Comparison of ENCODE assay signal across 10 mouse cellular contexts in genomic region chr7:28936787-28937186, GRCm38 (mm10). TPM values are rescaled to one million over a fixed set of nuclear protein-coding genes. Genes with fewer than 3 reads are reported as not detected.
DNase-seq lines count a peak whose midpoint lies in the region; ATAC-seq and TF ChIP-seq lines count a peak whose summit lies in the region.
"Had no signal": no experiment of that assay in that cellular context is flagged by ENCODE, and none has a peak within 500 bp of the region (broad histone marks: within the 10 kb centered on the region; RNA-seq: fewer than 3 reads in every experiment).

No protein-coding gene starts in this region.

- H3K9me3 ChIP-seq in hindbrain, embryonic 10.5 days: no peaks in the 10 kb centered on the region
- no peaks in the 10 kb centered on the region for H3K9me3 ChIP-seq in hindbrain, embryonic 16.5 days (ENCODE audit: control insufficient read depth, low read length)
- H3K9me3 ChIP-seq in hindbrain, postnatal 0 days (ENCODE audit: low read length): no peaks in the 10 kb centered on the region
- H3K9me3 ChIP-seq: liver, embryonic 15.5 days had no signal

- H3K27me3 ChIP-seq in hindbrain, embryonic 10.5 days (ENCODE audit: insufficient read depth, poor library complexity, severe bottlenecking): no peaks in the 10 kb centered on the region
- no peaks in the 10 kb centered on the region for H3K27me3 ChIP-seq in hindbrain, embryonic 16.5 days (replicated peaks; ENCODE audit: control insufficient read depth, insufficient read depth, low read length)
- H3K27me3 ChIP-seq in hindbrain, postnatal 0 days (ENCODE audit: insufficient read depth, low read length): no peaks in the 10 kb centered on the region
- H3K27me3 ChIP-seq: liver, embryonic 15.5 days had no signal

- H3K4me3 ChIP-seq in hindbrain, embryonic 10.5 days: 0 out of 2 replicates have a peak overlapping the region, but pooled peaks have one; percentile 1
- no peak overlapping the region for H3K4me3 ChIP-seq in hindbrain, embryonic 16.5 days (ENCODE audit: low read length)
- no peak overlapping the region for H3K4me3 ChIP-seq in cortical plate, adult 2 months (ENCODE audit: insufficient read depth, low read length)
- H3K4me3 ChIP-seq in hindbrain, postnatal 0 days (ENCODE audit: low read length): no peak overlapping the region
- H3K4me3 ChIP-seq: liver, embryonic 15.5 days had no signal

- ATAC-seq in hindbrain, embryonic 16.5 days: no peak
- ATAC-seq in hindbrain, postnatal 0 days: no peak
- no peak for ATAC-seq in granulocyte monocyte progenitor cell, adult 5-6 weeks (replicated peaks; ENCODE audit: poor library complexity, severe bottlenecking)

- TF ChIP-seq CTCF in cortical plate, adult 2 months (IDR thresholded peaks at IDR 0.05; ENCODE audit: extremely low read depth, insufficient read depth, low read length): no peak
- no peak for TF ChIP-seq CTCF in hindbrain, postnatal 0 days (IDR thresholded peaks at IDR 0.05; ENCODE audit: low read depth)

- H3K36me3 ChIP-seq in hindbrain, embryonic 10.5 days: peaks cover 67% of the 10 kb centered on the region
- H3K36me3 ChIP-seq in hindbrain, embryonic 16.5 days (ENCODE audit: control insufficient read depth, insufficient read depth, low read length): no peaks in the 10 kb centered on the region
- H3K36me3 ChIP-seq in hindbrain, postnatal 0 days (ENCODE audit: insufficient read depth, low read length): no peaks in the 10 kb centered on the region

- peak overlapping the region; percentile 78 for H3K27ac ChIP-seq in hindbrain, embryonic 10.5 days
- no peak overlapping the region; the same call in 1 of the 2 replicates for H3K27ac ChIP-seq in hindbrain, embryonic 16.5 days (ENCODE audit: low read depth, low read length)
- peak overlapping the region; percentile 55 for H3K27ac ChIP-seq in cortical plate, adult 2 months (ENCODE audit: insufficient read depth, low read length)
- peak overlapping the region; percentile 20; the same call in 1 of the 2 replicates for H3K27ac ChIP-seq in hindbrain, postnatal 0 days
- H3K27ac ChIP-seq: liver, embryonic 15.5 days had no signal

- H3K4me1 ChIP-seq in hindbrain, embryonic 10.5 days (replicated peaks): peaks cover 65% of the 10 kb centered on the region
- H3K4me1 ChIP-seq in hindbrain, embryonic 16.5 days (ENCODE audit: control insufficient read depth, insufficient read depth, low read depth, low read length): peaks cover 4% of the 10 kb centered on the region; the same call in 1 of the 2 replicates
- H3K4me1 ChIP-seq in cortical plate, adult 2 months (ENCODE audit: control insufficient read depth, insufficient read depth, low read length): peaks cover 23% of the 10 kb centered on the region
- no peaks in the 10 kb centered on the region for H3K4me1 ChIP-seq in hindbrain, postnatal 0 days (ENCODE audit: insufficient read depth, low read length)

- H3K4me2 ChIP-seq in hindbrain, embryonic 16.5 days (ENCODE audit: low read length): no peak overlapping the region
- no peak overlapping the region for H3K4me2 ChIP-seq in hindbrain, postnatal 0 days (ENCODE audit: low read depth, low read length)
- H3K4me2 ChIP-seq: liver, embryonic 15.5 days had no signal

- DNase-seq in hindbrain, embryonic 10.5 days (ENCODE audit: low spot score): no peak
- DNase-seq in hindbrain, postnatal 0 days (ENCODE audit: low spot score): no peak
- peak; percentile 52 to 68 for DNase-seq in lung, postnatal 4 days
- DNase-seq in layer of hippocampus, adult 8-10 months (ENCODE audit: low spot score in 2 of 2): no peak
- DNase-seq in cerebellum, adult 18-20 months: no peak
- DNase-seq: right cerebral cortex, postnatal 25 days had no signal

- no peak for TF ChIP-seq POLR2A in cortical plate, adult 2 months (IDR thresholded peaks at IDR 0.05; ENCODE audit: extremely low read depth, insufficient read depth, low read length)

- 68% methylated on average over 4 of the region's 4 CpGs for WGBS in hindbrain, embryonic 10.5 days
- 61% methylated on average over 4 of the region's 4 CpGs for WGBS in hindbrain, embryonic 16.5 days
- 57% methylated on average over 4 of the region's 4 CpGs for WGBS in hindbrain, postnatal 0 days

- H3K9ac ChIP-seq in hindbrain, embryonic 16.5 days (ENCODE audit: low read depth, low read length): no peak overlapping the region
- H3K9ac ChIP-seq in hindbrain, postnatal 0 days (replicated peaks; ENCODE audit: low read length): 0 out of 2 replicates have a peak overlapping the region, but pooled peaks have one; percentile 1
- H3K9ac ChIP-seq: liver, embryonic 15.5 days had no signal

RNA-seq across cellular contexts. Expression of gene Actn4, which starts 25.4 kb away (rescaled TPM):
- 216 and 245 TPM in 2 replicates for polyA plus RNA-seq in hindbrain, embryonic 10.5 days (2016; fragmentation: Nextera tagmentation; extraction: Ambion mirVana)
- polyA plus RNA-seq in hindbrain, embryonic 16.5 days (2015; fragmentation: Nextera tagmentation; extraction: Ambion mirVana): 146 and 172 TPM in 2 replicates
- 170 and 178 TPM in 2 replicates for polyA plus RNA-seq in cortical plate, adult 2 months (2012; rRNA removed)
- total RNA-seq in hindbrain, postnatal 0 days (2014; rRNA removed): 81.3 and 85.7 TPM in 2 replicates
- polyA plus RNA-seq in hindbrain, postnatal 0 days (2015; fragmentation: Nextera tagmentation; extraction: Ambion mirVana): 114 and 115 TPM in 2 replicates
- total RNA-seq in layer of hippocampus, adult 8-10 months (2022): 100 to 1,000 TPM; 136 to 138 (median 137) TPM
- total RNA-seq in granulocyte monocyte progenitor cell, adult 5-6 weeks (2014; fragmentation: Nextera tagmentation): 85.8 and 94.3 TPM in 2 replicates
- 40.2 and 47.1 TPM in 2 replicates for total RNA-seq in granulocyte monocyte progenitor cell, adult 5-6 weeks (2017)

RNA-seq across cellular contexts. Expression of gene Eif3k, which starts 44.9 kb away (rescaled TPM):
- polyA plus RNA-seq in hindbrain, embryonic 10.5 days (2016; fragmentation: Nextera tagmentation; extraction: Ambion mirVana): 426 and 432 TPM in 2 replicates
- polyA plus RNA-seq in hindbrain, embryonic 16.5 days (2015; fragmentation: Nextera tagmentation; extraction: Ambion mirVana): 282 and 295 TPM in 2 replicates
- polyA plus RNA-seq in cortical plate, adult 2 months (2012; rRNA removed): 307 and 320 TPM in 2 replicates
- total RNA-seq in hindbrain, postnatal 0 days (2014; rRNA removed): 347 and 472 TPM in 2 replicates
- polyA plus RNA-seq in hindbrain, postnatal 0 days (2015; fragmentation: Nextera tagmentation; extraction: Ambion mirVana): 309 TPM in 2 replicates
- 100 to 1,000 TPM; 182 to 214 (median 197) TPM for total RNA-seq in layer of hippocampus, adult 8-10 months (2022)
- total RNA-seq in granulocyte monocyte progenitor cell, adult 5-6 weeks (2014; fragmentation: Nextera tagmentation): 474 TPM in 2 replicates
- 400 and 462 TPM in 2 replicates for total RNA-seq in granulocyte monocyte progenitor cell, adult 5-6 weeks (2017)

RNA-seq across cellular contexts. Expression of gene Map4k1, which starts 45.1 kb away (rescaled TPM):
- 8.8 and 9.0 TPM in 2 replicates for polyA plus RNA-seq in hindbrain, embryonic 10.5 days (2016; fragmentation: Nextera tagmentation; extraction: Ambion mirVana)
- polyA plus RNA-seq in hindbrain, embryonic 16.5 days (2015; fragmentation: Nextera tagmentation; extraction: Ambion mirVana): 10.7 and 13.8 TPM in 2 replicates
- 2.2 and 2.8 TPM in 2 replicates for polyA plus RNA-seq in cortical plate, adult 2 months (2012; rRNA removed)
- total RNA-seq in hindbrain, postnatal 0 days (2014; rRNA removed): 4.1 and 5.8 TPM in 2 replicates
- 12.5 and 15.0 TPM in 2 replicates for polyA plus RNA-seq in hindbrain, postnatal 0 days (2015; fragmentation: Nextera tagmentation; extraction: Ambion mirVana)
- 1 to 10 TPM; 1.3 to 3.5 (median 1.7) TPM for total RNA-seq in layer of hippocampus, adult 8-10 months (2022)
- 46.1 and 62.3 TPM in 2 replicates for total RNA-seq in granulocyte monocyte progenitor cell, adult 5-6 weeks (2014; fragmentation: Nextera tagmentation)
- total RNA-seq in granulocyte monocyte progenitor cell, adult 5-6 weeks (2017): 42.4 and 48.7 TPM in 2 replicates

RNA-seq across cellular contexts. Expression of gene Capn12, which starts 55.6 kb away (rescaled TPM):
- polyA plus RNA-seq in hindbrain, embryonic 10.5 days (2016; fragmentation: Nextera tagmentation; extraction: Ambion mirVana): 0.40 TPM in 1 of 2 replicates, not detected in the other
- 0.54 and 0.70 TPM in 2 replicates for polyA plus RNA-seq in hindbrain, embryonic 16.5 days (2015; fragmentation: Nextera tagmentation; extraction: Ambion mirVana)
- polyA plus RNA-seq in cortical plate, adult 2 months (2012; rRNA removed): 1.2 and 1.8 TPM in 2 replicates
- total RNA-seq in hindbrain, postnatal 0 days (2014; rRNA removed): 0.07 TPM in 1 of 2 replicates, not detected in the other
- 0.53 and 0.62 TPM in 2 replicates for polyA plus RNA-seq in hindbrain, postnatal 0 days (2015; fragmentation: Nextera tagmentation; extraction: Ambion mirVana)
- under 1 TPM; 0.25 to 0.61 (median 0.41) TPM for total RNA-seq in layer of hippocampus, adult 8-10 months (2022)
- total RNA-seq in granulocyte monocyte progenitor cell, adult 5-6 weeks (2014; fragmentation: Nextera tagmentation): not detected in 2 replicates
- total RNA-seq in granulocyte monocyte progenitor cell, adult 5-6 weeks (2017): 0.13 TPM in 1 of 2 replicates, not detected in the other

Comparison
In these comparisons a context has a peak if more than half of its experiments do, and no peak if none do; other contexts are left out.
1. DNase-seq: peak in lung, postnatal 4 days (2 of 2); none in hindbrain, embryonic 10.5 days (single experiment), hindbrain, postnatal 0 days (single experiment), layer of hippocampus, adult 8-10 months (0 of 2) and cerebellum, adult 18-20 months (0 of 2).